Mouse (Mus musculus) R1 (cell line): ENCODE results near the gene Tll1.

Source experiments
- DNase-seq: peaks from one replicate; pipeline ENCODE4 v3.0.0-alpha.2; 2018; ENCODE audit warnings: low read depth, low spot score

Tll1 gene

GRCm38 (mm10) chr8:64206024-64206385 is at the start of gene Tll1:
Tll1 (minus strand) TSS chr8:64206271.
- no peak for DNase-seq

GRCm38 (mm10) chr8:64238645-64239044 is 32.6 kb upstream of the Tll1 start:
- no peak for DNase-seq

DNA sequence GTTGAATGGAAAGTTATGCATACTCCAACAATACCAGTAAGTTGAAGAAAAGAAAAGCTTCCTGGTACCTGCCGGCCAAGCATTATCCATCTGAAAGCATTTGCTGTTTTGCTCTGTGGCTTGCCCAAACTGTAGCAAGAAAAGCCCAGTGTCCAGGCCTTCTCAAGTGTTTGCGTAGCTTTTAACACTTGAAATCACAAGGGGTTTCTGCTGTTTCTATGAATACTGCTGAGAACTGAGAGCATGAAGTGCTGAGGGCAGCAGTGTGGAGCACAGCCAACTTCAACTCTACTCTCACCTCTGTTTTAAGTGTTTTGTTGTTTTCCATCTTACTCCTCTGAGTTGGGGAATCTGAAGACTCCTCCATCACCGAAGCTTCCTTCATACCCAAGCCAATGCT is 15.5 kb upstream of the Tll1 start:
- no peak for DNase-seq

- no peak for DNase-seq
These were observed 11.6 kb upstream of the Tll1 start for GRCm38 (mm10) chr8:64217644-64218043.

GRCm38 (mm10) chr8:64216252-64216651 is 10.2 kb upstream of the Tll1 start:
- no peak for DNase-seq

GRCm38 (mm10) chr8:64215374-64215773 is 9.3 kb upstream of the Tll1 start:
- no peak for DNase-seq

GRCm38 (mm10) chr8:64214906-64215305 is 8.8 kb upstream of the Tll1 start:
- no peak for DNase-seq

DNA sequence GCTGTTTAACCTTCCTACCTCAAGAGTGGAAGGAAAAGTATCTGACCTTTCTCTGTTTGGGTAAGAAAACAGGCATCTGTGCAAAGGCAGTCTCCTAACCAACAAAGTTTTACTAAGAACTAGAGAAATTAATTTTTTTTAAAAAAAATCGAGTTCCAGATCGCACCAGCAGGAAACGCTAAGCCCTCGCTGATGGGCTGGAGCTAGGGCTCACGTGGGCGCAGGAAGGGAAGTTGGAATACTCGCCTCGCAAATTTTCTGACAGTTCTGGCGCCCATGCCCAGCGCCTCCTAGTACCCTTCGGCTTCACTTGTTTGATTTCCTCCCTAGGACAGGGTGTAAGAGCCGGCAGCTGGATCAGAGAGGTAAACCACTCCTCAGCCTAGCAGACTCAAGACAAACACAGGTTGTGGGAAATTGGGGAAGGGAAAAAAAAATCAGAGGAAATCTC is 365 bp upstream of the Tll1 start:
- peak; percentile 39 for DNase-seq

GRCm38 (mm10) chr8:64205321-64206023 is 599 bp downstream of the Tll1 start:
- peak; percentile 60 for DNase-seq

GRCm38 (mm10) chr8:64204801-64205311 is 1.2 kb downstream of the Tll1 start:
- peak; percentile 27 for DNase-seq

DNA sequence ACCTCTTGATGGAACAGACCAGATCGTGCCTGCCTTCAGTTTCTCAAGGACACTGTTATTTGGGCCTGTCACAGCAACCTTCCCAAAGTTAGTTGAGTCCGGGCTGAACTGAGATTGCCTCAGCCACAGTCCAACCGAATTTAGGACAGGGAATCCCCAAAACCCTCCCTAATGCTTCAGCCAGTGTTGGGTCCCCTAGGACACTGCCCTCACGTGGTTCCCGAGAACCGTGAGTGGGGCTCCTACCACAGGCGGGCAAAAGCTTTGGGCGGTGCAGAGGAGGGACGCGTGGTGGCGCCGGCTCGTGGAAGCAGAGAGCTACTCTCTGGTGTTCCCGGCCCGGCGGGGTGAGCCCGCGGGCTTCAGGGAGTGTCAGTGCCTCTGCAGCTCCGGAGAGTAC is 1.9 kb downstream of the Tll1 start:
- DNase-seq, result peak; percentile 46

- no peak for DNase-seq
These were observed 7.7 kb downstream of the Tll1 start for GRCm38 (mm10) chr8:64198326-64198725.

GRCm38 (mm10) chr8:64193421-64193820 is 12.7 kb downstream of the Tll1 start:
- DNase-seq, result no peak

DNA sequence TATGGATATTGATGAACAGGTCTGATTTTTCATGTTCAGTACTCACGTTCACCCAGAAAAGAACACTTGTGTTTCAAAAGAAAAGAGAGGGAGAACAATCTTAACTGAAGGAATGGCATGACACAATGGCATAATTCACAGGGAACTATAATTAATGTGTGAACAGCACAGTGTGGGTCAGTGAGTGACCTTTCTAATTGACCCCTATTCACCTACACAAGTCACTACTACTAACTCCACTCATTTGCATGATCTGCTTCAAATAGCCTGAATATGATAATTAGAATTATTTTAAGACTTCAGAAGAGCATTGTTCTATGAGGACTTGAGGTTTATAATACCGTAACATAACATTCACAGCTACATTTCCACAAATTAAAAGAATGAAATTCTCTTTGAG is 18.2 kb downstream of the Tll1 start:
- no peak for DNase-seq

GRCm38 (mm10) chr8:64176931-64177330 is 29.1 kb downstream of the Tll1 start:
- DNase-seq, result no peak

GRCm38 (mm10) chr8:64174916-64175315 is 31.2 kb downstream of the Tll1 start:
- DNase-seq, result no peak

DNA sequence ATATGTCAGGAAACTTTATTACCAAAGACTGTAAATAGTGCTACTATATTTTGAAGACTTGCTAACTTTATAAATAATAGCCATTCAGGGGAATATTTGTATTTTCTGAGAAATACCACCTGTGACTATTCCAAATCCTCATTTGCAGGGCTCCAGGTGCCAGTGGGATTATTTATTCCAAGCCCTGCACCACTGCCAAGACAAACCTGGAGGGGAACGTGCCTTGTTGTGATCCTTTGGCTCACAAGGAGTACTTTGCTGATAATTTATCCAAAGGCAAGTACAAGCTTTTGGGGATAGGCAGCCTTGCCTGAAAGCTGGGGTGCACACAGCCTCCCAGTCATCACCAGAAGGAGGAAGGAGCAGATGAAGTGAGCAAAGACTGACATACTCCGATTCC is 32.3 kb downstream of the Tll1 start:
- no peak for DNase-seq

DNA sequence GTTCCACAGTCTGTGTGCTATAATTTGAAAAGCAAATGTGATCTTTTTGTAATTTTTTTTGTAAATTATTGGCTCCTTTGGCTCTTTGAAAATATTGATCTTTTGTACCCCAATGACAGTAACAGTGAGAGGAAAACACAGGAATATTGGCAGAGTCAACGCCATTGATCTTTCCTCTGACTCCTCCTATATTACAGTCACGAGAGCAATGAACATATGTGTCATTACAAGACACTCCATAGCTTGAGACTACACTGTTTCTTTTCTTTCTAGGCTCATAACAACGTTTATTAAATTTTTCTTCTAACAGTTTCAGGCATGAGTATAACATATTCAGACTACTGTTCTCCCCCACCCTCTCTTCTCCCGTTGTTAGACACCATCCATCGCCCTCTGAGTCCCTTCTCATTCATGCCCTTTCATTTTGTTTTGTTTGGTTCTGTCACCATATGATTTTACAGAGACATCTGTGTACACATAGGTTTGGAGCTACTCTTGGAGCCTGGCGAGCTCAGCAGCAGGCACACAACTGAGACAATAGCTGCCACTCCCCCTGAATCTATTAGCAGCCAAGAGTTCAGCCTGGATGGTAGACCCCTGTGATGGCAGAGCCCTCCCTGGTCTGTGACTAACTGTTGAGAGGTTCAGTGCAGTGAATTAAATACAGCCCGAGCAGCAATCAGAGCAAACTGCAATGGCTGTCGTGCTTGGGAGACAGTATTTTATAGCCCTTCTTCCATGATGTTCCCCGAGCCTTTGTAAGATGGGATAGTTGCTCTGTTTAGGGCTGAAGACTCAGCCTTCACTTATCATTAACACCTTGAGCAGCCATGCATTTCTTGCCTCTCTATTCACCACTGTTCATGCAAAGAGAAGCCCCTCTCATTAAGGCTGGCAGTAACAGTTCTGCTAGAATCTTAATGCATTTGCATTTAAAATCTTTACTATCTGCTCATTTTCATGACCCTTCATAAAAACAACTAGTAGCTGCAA is 52.9 kb downstream of the Tll1 start:
- DNase-seq, result no peak

DNA sequence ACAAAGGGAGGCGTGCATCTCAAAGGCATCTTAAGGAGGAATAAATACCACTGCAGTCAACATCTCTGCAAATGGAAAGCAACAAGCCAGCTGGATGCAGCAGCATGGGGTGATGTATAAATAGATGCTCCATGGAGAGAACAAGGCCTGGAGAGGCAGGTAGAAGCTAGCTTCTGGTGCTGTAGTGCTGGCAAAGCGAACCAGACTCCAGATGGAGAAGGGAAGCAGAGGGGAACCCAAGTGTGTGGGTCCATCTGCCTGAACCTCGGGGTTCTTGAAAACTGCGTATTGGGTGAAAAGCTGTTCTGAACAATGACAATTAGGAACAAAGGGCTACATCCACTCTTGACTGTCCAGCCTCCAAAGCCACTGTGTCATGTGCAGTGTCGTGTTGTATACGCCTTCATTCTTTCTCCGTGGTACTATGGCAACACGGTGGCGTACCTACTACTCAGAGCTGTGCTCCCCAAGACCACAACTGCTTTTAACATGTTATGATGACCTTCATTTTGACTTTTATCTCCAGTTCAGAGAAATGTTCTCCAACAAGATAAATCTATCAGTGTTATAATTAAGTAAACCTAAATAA is 53.8 kb downstream of the Tll1 start:
- DNase-seq, result peak; percentile 13

- DNase-seq, result no peak
These were observed 69.5 kb downstream of the Tll1 start for GRCm38 (mm10) chr8:64136593-64136992.

DNA sequence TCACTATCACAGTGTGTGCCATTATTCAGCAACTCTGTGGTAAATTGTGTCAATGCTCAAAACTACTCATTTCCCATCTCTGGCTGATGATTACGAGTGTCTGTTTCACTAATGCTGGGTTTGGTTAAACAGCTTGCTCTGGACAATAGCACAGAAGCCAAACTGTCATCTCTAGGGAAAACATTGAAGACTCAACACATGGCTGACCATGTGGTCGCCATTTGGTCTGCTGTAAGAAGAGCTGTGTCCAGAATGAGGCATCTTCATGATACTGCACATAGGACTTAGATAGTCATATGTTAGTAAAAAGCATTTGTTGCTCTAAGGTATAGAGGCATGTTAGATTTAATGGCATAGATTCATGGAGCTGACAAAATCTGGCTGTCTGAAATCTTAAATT is 98.9 kb downstream of the Tll1 start:
- DNase-seq, result no peak

DNA sequence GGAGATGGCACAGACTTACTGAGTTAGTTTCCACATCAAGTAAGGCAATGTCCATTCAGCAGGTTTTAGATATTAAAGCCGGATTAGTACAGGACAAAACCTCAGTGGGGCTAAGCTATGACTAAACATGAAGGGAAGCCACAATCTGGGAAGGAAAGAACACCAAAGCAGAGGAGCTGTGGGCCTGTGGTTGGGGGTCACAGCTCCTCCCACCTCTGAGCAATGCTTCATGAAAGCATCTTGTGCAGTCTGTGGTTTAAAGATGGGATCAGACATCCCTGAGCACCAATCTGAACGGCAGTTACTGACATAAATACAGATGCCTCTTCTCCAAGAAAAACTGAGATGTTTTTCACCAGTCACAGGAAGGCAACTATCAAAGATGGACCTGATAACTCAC is 132.7 kb downstream of the Tll1 start:
- no peak for DNase-seq
